Mouse (Mus musculus) forebrain, embryonic 10.5 days (tissue): ENCODE data around the gene Pex11g. TPM values are rescaled to one million over a fixed set of nuclear protein-coding genes. Genes with fewer than 3 reads are reported as not detected.

Experiments
- DNase-seq: peaks from one replicate; pipeline ENCODE4 v3.0.0-alpha.2; 2017; ENCODE audit warnings: low spot score; ENCODE audit errors: extremely low spot score
- H3K27ac ChIP-seq: fragments of 300-500 bp; sonication (generic); 2 replicates; pipeline ENCODE4 v1.5.1; 2016; ENCODE audit warnings: mild to moderate bottlenecking
- H3K27me3 ChIP-seq: fragments of 300-500 bp; sonication (generic); 2 replicates; pipeline ENCODE4 v1.6.1; 2016; ENCODE audit warnings: mild to moderate bottlenecking; ENCODE audit not compliant: poor library complexity, severe bottlenecking
- H3K36me3 ChIP-seq: fragments of 300-500 bp; sonication (generic); replicated peaks from 2 replicates; pipeline ENCODE4 v1.6.1; 2016; ENCODE audit warnings: mild to moderate bottlenecking, moderate library complexity
- H3K4me1 ChIP-seq: fragments of 300-500 bp; sonication (generic); 2 replicates; pipeline ENCODE4 v1.6.1; 2016
- H3K4me3 ChIP-seq: fragments of 300-500 bp; sonication (generic); 2 replicates; pipeline ENCODE4 v1.5.1; 2016; ENCODE audit warnings: mild to moderate bottlenecking, moderate library complexity
- H3K9me3 ChIP-seq: fragments of 300-500 bp; sonication (generic); 2 replicates; pipeline ENCODE4 v1.6.1; 2016; ENCODE audit warnings: mild to moderate bottlenecking, moderate library complexity
- WGBS: fragments of 180-500 bp; shearing (Covaris S2); methylation state at CpG from one replicate; pipeline ENCODE4 v1.1.7; 2016; 5-methylcytosine and 5-hydroxymethylcytosine counted together
- polyA plus RNA-seq: library from polyadenylated mRNA; unstranded; fragments of >200 nt; fragmentation: Nextera tagmentation; extraction: Ambion mirVana; gene quantifications from 2 replicates; pipeline ENCODE4 v1.2.1, GENCODE M21; 2016

Gene Pex11g
- polyA plus RNA-seq, 1 experiment from 2014 or later, result 5.8 TPM

DNA sequence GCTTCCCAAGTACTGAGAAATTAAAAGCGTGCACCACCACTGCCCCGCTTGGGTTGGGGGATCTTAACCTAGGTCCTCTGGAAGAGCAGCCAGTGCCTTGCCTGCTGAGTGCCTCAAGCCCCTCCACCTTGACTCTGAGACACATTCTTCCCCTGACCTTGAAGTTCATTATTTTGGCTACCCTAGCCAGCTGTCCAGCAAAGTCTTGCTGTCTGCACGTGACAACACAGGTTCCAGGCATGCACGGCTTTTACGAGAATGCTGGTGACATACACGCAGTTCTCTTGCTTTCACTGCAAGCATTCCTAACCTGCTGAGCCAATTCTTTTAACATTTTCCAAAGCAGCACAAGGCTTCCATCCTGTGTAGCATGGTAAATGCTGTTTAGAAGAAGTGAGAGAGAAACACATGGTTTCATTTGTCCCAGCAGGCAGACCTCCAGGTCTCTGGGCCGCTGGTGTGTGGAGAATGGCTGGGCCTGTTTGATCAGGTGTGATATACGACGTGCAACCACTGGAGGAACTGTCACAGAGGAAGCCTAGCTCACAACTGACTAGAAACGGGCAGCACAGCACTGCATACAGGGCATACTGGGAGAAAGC lies 47.3 kb downstream of the Pex11g start:
- Histone ChIP-seq H3K4me1 (peaks cover 36% of the 10 kb centered on the region), H3K27me3 (no peaks in the 10 kb centered on the region), H3K27ac (no peak overlapping the region), H3K9me3 (no peaks in the 10 kb centered on the region), H3K36me3 (no peaks in the 10 kb centered on the region), H3K4me3 (no peak overlapping the region)
- 86% methylated on average over 10 of the region's 10 CpGs for whole genome bisulfite sequencing
- DNase-seq, result no peak

- Histone ChIP-seq H3K27ac (peak overlapping the region; percentile 76), H3K36me3 (no peaks in the 10 kb centered on the region), H3K9me3 (no peaks in the 10 kb centered on the region), H3K4me1 (peaks cover 52% of the 10 kb centered on the region), H3K27me3 (no peaks in the 10 kb centered on the region), H3K4me3 (no peak overlapping the region)
- DNase-seq, result no peak
- WGBS, result 67% methylated on average over 1 of the region's 1 CpGs
Observed at GRCm38 (mm10) chr8:3418101-3418500, 49.4 kb downstream of the Pex11g start.

GRCm38 (mm10) chr8:3417455-3417854 lies 50.0 kb downstream of the Pex11g start:
- H3K4me1 ChIP-seq, result peaks cover 52% of the 10 kb centered on the region
- no peaks in the 10 kb centered on the region for H3K36me3 ChIP-seq
- H3K4me3 ChIP-seq, result peak overlapping the region; percentile 8
- WGBS, result 3% methylated on average over 8 of the region's 8 CpGs
- DNase-seq, result peak; percentile 56
- peak overlapping the region; percentile 76 for H3K27ac ChIP-seq
- no peaks in the 10 kb centered on the region for H3K27me3 ChIP-seq
- no peaks in the 10 kb centered on the region for H3K9me3 ChIP-seq

DNA sequence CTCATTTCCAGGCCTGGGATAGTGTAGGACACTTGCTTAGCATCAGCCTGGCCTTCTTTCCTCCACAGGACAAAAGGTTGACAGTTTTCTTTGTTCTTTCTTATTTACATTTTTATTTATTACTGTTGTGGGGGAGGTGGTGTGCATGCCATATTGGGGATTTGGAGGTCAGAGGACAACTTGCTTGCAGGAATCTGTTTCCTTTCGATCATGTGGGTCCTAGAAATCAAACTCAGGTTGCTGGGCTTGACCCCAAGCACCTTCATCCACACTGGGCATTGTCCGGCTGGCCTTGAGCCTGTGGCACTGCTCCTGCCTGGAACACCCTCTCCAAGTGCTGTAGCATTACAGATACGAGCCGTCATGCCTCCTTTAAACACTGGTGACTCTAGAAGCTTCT lies 50.6 kb downstream of the Pex11g start:
- DNase-seq, result no peak
- no peaks in the 10 kb centered on the region for H3K27me3 ChIP-seq
- H3K4me1 ChIP-seq, result peaks cover 52% of the 10 kb centered on the region
- H3K27ac ChIP-seq, result peak overlapping the region; percentile 76
- H3K9me3 ChIP-seq, result no peaks in the 10 kb centered on the region
- H3K36me3 ChIP-seq, result no peaks in the 10 kb centered on the region
- H3K4me3 ChIP-seq, result peak overlapping the region; percentile 8; the same call in 1 of the 2 replicates
- WGBS, result 39% methylated on average over 4 of the region's 4 CpGs

DNA sequence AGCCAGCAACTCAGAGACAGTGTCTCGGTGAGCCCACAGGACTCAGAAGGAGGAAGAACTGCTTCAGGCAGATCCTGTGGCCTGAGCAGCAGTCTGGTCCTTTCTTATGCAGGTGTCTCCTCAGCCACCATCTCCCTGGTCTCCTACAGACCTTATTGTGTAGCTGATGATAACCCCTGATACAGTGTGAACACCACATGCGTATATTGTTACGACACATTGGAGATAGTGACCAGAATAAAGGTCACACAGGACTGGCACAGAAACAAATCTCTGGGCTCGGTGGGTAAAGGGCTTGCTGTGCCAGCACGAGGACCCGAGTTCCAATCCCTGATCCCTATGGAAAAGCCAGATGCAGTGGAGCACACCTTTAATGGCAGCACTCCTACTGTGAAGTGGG lies 51.8 kb downstream of the Pex11g start:
- WGBS, result 92% methylated on average over 6 of the region's 6 CpGs
- Histone ChIP-seq H3K4me3 (no peak overlapping the region), H3K27ac (no peak overlapping the region)

DNA sequence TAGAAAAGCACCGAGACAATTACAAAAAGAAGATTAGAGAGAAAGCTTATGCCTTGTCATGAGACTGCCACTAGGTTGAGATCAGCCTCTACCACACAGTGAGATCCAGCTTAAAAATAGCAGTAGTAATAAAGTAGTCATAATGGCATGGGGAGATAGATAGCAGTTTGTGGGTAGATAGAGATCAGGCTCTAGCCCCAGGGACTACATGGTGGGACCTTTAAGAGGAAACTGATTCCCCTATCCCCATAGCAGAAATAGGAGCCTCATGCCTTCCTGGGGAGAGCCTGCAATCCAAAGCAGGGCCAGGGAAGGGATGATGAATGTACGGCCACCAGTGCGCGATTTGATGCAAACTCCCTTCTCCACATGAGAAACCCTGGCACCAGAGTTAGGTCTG lies 52.2 kb downstream of the Pex11g start:
- H3K4me3 ChIP-seq, result no peak overlapping the region
- H3K36me3 ChIP-seq, result peaks cover 3% of the 10 kb centered on the region; the same call in 1 of the 2 replicates
- no peaks in the 10 kb centered on the region for H3K27me3 ChIP-seq
- 64% methylated on average over 4 of the region's 4 CpGs for WGBS
- peaks cover 52% of the 10 kb centered on the region for H3K4me1 ChIP-seq
- H3K9me3 ChIP-seq, result no peaks in the 10 kb centered on the region
- DNase-seq, result no peak
- H3K27ac ChIP-seq, result no peak overlapping the region

More for the DNA sequence above, 51.8 kb downstream of the Pex11g start:
- H3K9me3 ChIP-seq, result no peaks in the 10 kb centered on the region
- peaks cover 52% of the 10 kb centered on the region for H3K4me1 ChIP-seq
- DNase-seq, result no peak
- no peaks in the 10 kb centered on the region for H3K27me3 ChIP-seq
- H3K36me3 ChIP-seq, result no peaks in the 10 kb centered on the region

GRCm38 (mm10) chr8:3414639-3415190 lies 52.8 kb downstream of the Pex11g start:
- H3K36me3 ChIP-seq, result peaks cover 4% of the 10 kb centered on the region; the same call in 1 of the 2 replicates
- 49% methylated on average over 6 of the region's 6 CpGs for WGBS
- H3K27ac ChIP-seq, result no peak overlapping the region
- DNase-seq, result no peak
- H3K9me3 ChIP-seq, result no peaks in the 10 kb centered on the region
- H3K4me1 ChIP-seq, result peaks cover 52% of the 10 kb centered on the region
- H3K4me3 ChIP-seq, result no peak overlapping the region
- no peaks in the 10 kb centered on the region for H3K27me3 ChIP-seq

GRCm38 (mm10) chr8:3412816-3413215 lies 54.7 kb downstream of the Pex11g start:
- H3K9me3 ChIP-seq, result no peaks in the 10 kb centered on the region
- WGBS, result 89% methylated on average over 1 of the region's 1 CpGs
- DNase-seq, result no peak
- H3K4me1 ChIP-seq, result peaks cover 47% of the 10 kb centered on the region
- H3K27ac ChIP-seq, result no peak overlapping the region
- H3K36me3 ChIP-seq, result peaks cover 4% of the 10 kb centered on the region; the same call in 1 of the 2 replicates
- no peak overlapping the region for H3K4me3 ChIP-seq
- H3K27me3 ChIP-seq, result no peaks in the 10 kb centered on the region

DNA sequence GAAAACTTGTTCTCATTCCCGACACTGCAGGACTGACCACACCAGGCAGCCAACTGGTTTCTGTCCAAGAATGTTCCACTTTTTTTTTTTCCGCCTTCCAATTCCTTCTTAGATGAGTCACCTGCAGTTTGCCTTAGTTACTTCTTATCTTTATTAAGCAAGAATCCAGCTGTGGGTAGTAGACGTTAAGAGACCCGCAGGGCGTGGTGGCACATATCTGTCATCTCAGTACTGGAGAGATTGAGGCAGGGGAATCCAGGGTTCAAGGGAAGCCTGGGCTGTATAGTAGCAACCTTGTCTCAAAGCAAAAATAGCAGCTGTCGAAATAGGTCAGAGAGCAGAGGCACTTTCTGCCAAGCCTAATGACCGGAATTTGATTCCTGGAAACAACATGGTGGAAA lies 55.6 kb downstream of the Pex11g start:
- DNase-seq, result no peak
- Histone ChIP-seq H3K27me3 (no peaks in the 10 kb centered on the region), H3K36me3 (peaks cover 4% of the 10 kb centered on the region; the same call in 1 of the 2 replicates), H3K27ac (no peak overlapping the region), H3K4me3 (no peak overlapping the region), H3K9me3 (no peaks in the 10 kb centered on the region), H3K4me1 (peaks cover 38% of the 10 kb centered on the region)
- WGBS, result 89% methylated on average over 7 of the region's 7 CpGs

DNA sequence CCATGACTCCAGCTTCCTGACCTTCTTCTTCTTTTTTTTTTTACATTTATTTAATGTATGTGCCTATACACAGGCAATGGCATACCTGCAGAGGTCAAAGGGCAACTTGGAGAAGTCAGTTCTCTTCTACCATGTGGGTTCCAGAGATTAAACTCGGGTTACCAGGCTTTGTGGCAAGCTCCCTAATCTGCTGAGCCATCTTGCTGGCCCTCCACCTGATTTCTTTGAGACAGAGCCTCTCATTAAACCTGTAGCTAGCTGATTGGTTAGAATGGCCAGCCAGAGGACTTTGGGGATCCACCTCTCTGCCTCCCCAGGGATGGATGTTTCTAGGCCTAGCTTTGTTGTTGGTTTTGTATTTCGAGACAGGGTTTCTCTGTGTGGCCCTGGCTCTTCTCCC lies 56.4 kb downstream of the Pex11g start:
- no peak for DNase-seq
- no peaks in the 10 kb centered on the region for H3K27me3 ChIP-seq
- no peak overlapping the region for H3K4me3 ChIP-seq
- H3K4me1 ChIP-seq, result peaks cover 29% of the 10 kb centered on the region
- WGBS, result 79% methylated on average over 2 of the region's 2 CpGs
- H3K9me3 ChIP-seq, result no peaks in the 10 kb centered on the region
- peaks cover 10% of the 10 kb centered on the region for H3K36me3 ChIP-seq
- no peak overlapping the region for H3K27ac ChIP-seq

- peaks cover 15% of the 10 kb centered on the region for H3K36me3 ChIP-seq
- H3K27ac ChIP-seq, result no peak overlapping the region
- no peaks in the 10 kb centered on the region for H3K27me3 ChIP-seq
- WGBS, result 97% methylated on average over 3 of the region's 3 CpGs
- no peaks in the 10 kb centered on the region for H3K9me3 ChIP-seq
- DNase-seq, result no peak
- H3K4me3 ChIP-seq, result no peak overlapping the region
- 0 out of 2 replicates have a peak, but pooled peaks cover 4% of the 10 kb centered on the region for H3K4me1 ChIP-seq
Observed at GRCm38 (mm10) chr8:3407417-3407816, 60.1 kb downstream of the Pex11g start.
